Mouse (Mus musculus) MEL (cell line): ENCODE data around the gene Ndufaf2. TPM values are rescaled to one million over a fixed set of nuclear protein-coding genes. Genes with fewer than 3 reads are reported as not detected.

Experiments
- DNase-seq: peaks from one replicate; pipeline ENCODE4 v3.0.0; 2011; ENCODE audit warnings: low read depth, low spot score
- H3K27ac ChIP-seq: 2 replicates; pipeline ENCODE4 v1.5.1; 2012; ENCODE audit warnings: low read depth, mild to moderate bottlenecking, control low read depth, low read length, moderate library complexity; ENCODE audit not compliant: control insufficient read depth
- H3K27me3 ChIP-seq, 2 experiments: fragments of 150-350 bp in 1 of 2; sonication (generic) in 1 of 2; 2 replicates each; pipeline ENCODE4 v1.6.1; 2012; ENCODE audit warnings: low read length in 2 of 2, mild to moderate bottlenecking in 2 of 2, improper control_type of control experiment in 1 of 2, moderate library complexity in 1 of 2; ENCODE audit not compliant: insufficient read depth in 2 of 2, control insufficient read depth in 1 of 2
- H3K36me3 ChIP-seq, 2 experiments: 2 replicates each; pipeline ENCODE4 v1.6.1; 2012 to 2014; ENCODE audit warnings: low read length in 2 of 2, improper control_type of control experiment in 1 of 2, inconsistent platforms in 1 of 2, mild to moderate bottlenecking in 1 of 2; ENCODE audit not compliant: insufficient read depth in 2 of 2, control insufficient read depth in 1 of 2
- H3K4me1 ChIP-seq, 2 experiments: fragments of 150-350 bp in 1 of 2; sonication (generic) in 1 of 2; 2 replicates each; pipeline ENCODE4 v1.6.1; 2012; ENCODE audit warnings: low read length in 2 of 2, improper control_type of control experiment in 1 of 2, mild to moderate bottlenecking in 1 of 2; ENCODE audit not compliant: insufficient read depth in 2 of 2, control insufficient read depth in 1 of 2
- H3K4me3 ChIP-seq, 2 experiments: fragments of 150-350 bp in 1 of 2; sonication (generic) in 1 of 2; 2 replicates each; pipeline ENCODE4 v1.5.1; 2012; ENCODE audit warnings: low read depth in 2 of 2, low read length in 2 of 2, mild to moderate bottlenecking in 2 of 2, moderate library complexity in 2 of 2, control low read depth in 1 of 2, improper control_type of control experiment in 1 of 2; ENCODE audit not compliant: control insufficient read depth in 1 of 2, insufficient read depth in 1 of 2
- H3K79me2 ChIP-seq: 2 replicates; pipeline ENCODE4 v1.6.1; 2012; ENCODE audit warnings: mild to moderate bottlenecking, low read length, moderate library complexity; ENCODE audit not compliant: control insufficient read depth, poor library complexity, insufficient read depth
- H3K9ac ChIP-seq: 2 replicates; pipeline ENCODE4 v1.6.1; 2012; ENCODE audit warnings: low read depth, mild to moderate bottlenecking, control low read depth, low read length, moderate library complexity; ENCODE audit not compliant: control insufficient read depth, poor library complexity, severe bottlenecking
- H3K9me3 ChIP-seq: fragments of 150-350 bp; sonication (generic); replicated peaks from 2 replicates; pipeline ENCODE4 v1.6.1; 2012; ENCODE audit warnings: mild to moderate bottlenecking, low read length, improper control_type of control experiment, moderate library complexity; ENCODE audit not compliant: insufficient read depth
- CHD2 ChIP-seq: IDR thresholded peaks from 2 replicates; pipeline ENCODE4 v1.6.1; 2011; ENCODE audit warnings: low read length, improper control_type of control experiment
- CTCF ChIP-seq, 3 experiments: IDR thresholded peaks in 2 of 3; conservative IDR thresholded peaks in 1 of 3; 2 replicates each; pipeline ENCODE4 v1.5.1; 2011 to 2012; ENCODE audit warnings: low read length in 3 of 3, low read depth in 2 of 3, mild to moderate bottlenecking in 2 of 3, improper control_type of control experiment in 1 of 3, inconsistent platforms in 1 of 3, mixed read lengths in 1 of 3, moderate library complexity in 1 of 3; ENCODE audit not compliant: control insufficient read depth in 1 of 3, insufficient read depth in 1 of 3, poor library complexity in 1 of 3, severe bottlenecking in 1 of 3
- HCFC1 ChIP-seq: IDR thresholded peaks from 2 replicates; pipeline ENCODE4 v1.6.1; 2012; ENCODE audit warnings: low read depth, mild to moderate bottlenecking, inconsistent platforms, low read length, improper control_type of control experiment, moderate library complexity
- MAFK ChIP-seq: IDR thresholded peaks from 2 replicates; pipeline ENCODE4 v1.6.1; 2011; ENCODE audit warnings: low read depth, mild to moderate bottlenecking, low read length, improper control_type of control experiment, borderline replicate concordance
- MAZ ChIP-seq: IDR thresholded peaks from 2 replicates; pipeline ENCODE4 v1.6.1; 2012; ENCODE audit warnings: low read depth, mild to moderate bottlenecking, inconsistent platforms, low read length, improper control_type of control experiment
- MEF2A ChIP-seq: IDR thresholded peaks from 2 replicates; pipeline ENCODE4 v1.6.1; 2014; ENCODE audit warnings: low read depth, mild to moderate bottlenecking, inconsistent platforms, low read length, improper control_type of control experiment; ENCODE audit not compliant: poor library complexity, insufficient replicate concordance, severe bottlenecking; ENCODE audit errors: extremely low read depth
- MYB ChIP-seq: IDR thresholded peaks from 2 replicates; pipeline ENCODE4 v1.6.1; 2011; ENCODE audit warnings: mild to moderate bottlenecking, low read depth, low read length, improper control_type of control experiment
- NELFE ChIP-seq: IDR thresholded peaks from 2 replicates; pipeline ENCODE4 v1.6.1; 2011; ENCODE audit warnings: low read depth, low read length, improper control_type of control experiment
- POLR2A ChIP-seq, 2 experiments: IDR thresholded peaks; 2 replicates each; pipeline ENCODE4 v1.6.1; 2011 to 2012; ENCODE audit warnings: low read length in 2 of 2, mild to moderate bottlenecking in 2 of 2, control low read depth in 1 of 2, improper control_type of control experiment in 1 of 2, low read depth in 1 of 2, moderate library complexity in 1 of 2; ENCODE audit not compliant: control insufficient read depth in 1 of 2, insufficient read depth in 1 of 2, poor library complexity in 1 of 2
- POLR2AphosphoS2 ChIP-seq: IDR thresholded peaks from 2 replicates; pipeline ENCODE4 v1.6.1; 2011; ENCODE audit warnings: low read length, improper control_type of control experiment
- POLR2AphosphoS5 ChIP-seq: IDR thresholded peaks from 2 replicates; pipeline ENCODE4 v1.6.1; 2012; ENCODE audit warnings: low read depth, borderline replicate concordance, mild to moderate bottlenecking, inconsistent platforms, low read length, moderate library complexity, mixed read lengths
- SMC3 ChIP-seq: IDR thresholded peaks from 2 replicates; pipeline ENCODE4 v1.6.1; 2011; ENCODE audit warnings: low read depth, low read length, improper control_type of control experiment
- TAL1 ChIP-seq: IDR thresholded peaks from 2 replicates; pipeline ENCODE4 v1.6.1; 2012; ENCODE audit warnings: mild to moderate bottlenecking, inconsistent platforms, low read length, moderate library complexity, mixed read lengths
- TCF12 ChIP-seq: IDR thresholded peaks from 2 replicates; pipeline ENCODE4 v1.6.1; 2014; ENCODE audit warnings: low read depth, mild to moderate bottlenecking, inconsistent platforms, low read length, improper control_type of control experiment, moderate library complexity
- UBTF ChIP-seq: IDR thresholded peaks from 2 replicates; pipeline ENCODE4 v1.6.1; 2012; ENCODE audit warnings: low read depth, mild to moderate bottlenecking, inconsistent platforms, low read length, improper control_type of control experiment, moderate library complexity, borderline replicate concordance; ENCODE audit not compliant: insufficient read depth
- ZMIZ1 ChIP-seq: IDR thresholded peaks from 2 replicates; pipeline ENCODE4 v1.6.1; 2012; ENCODE audit warnings: low read depth, mild to moderate bottlenecking, inconsistent platforms, low read length, improper control_type of control experiment, moderate library complexity
- polyA plus RNA-seq, 2 experiments: library from polyadenylated mRNA; stranded (reverse) in 1 of 2; unstranded in 1 of 2; fragments of >175 nt in 1 of 2; fragments of >200 nt in 1 of 2; gene quantifications; 2 replicates each; pipeline versions ENCODE4 v1.2.1 to v1.2.4; 2012; ENCODE audit warnings: low replicate concordance in 2 of 2, low read depth in 1 of 2; ENCODE audit not compliant: insufficient read length in 2 of 2, insufficient read depth in 1 of 2, missing spikeins in 1 of 2
- total RNA-seq: library from RNA; depleted of rRNA; stranded (reverse); fragments of 300-350 nt; gene quantifications from 2 replicates; pipeline ENCODE4 v1.2.3, GENCODE M21; 2012

Ndufaf2 gene
- total and polyA plus RNA-seq, 3 experiments, result 50.9 to 76.0 TPM; not detected in 1

- H3K4me3 ChIP-seq, result no peak overlapping the region
- H3K9me3 ChIP-seq, result no peaks in the 10 kb centered on the region
- peak; percentile 80 for DNase-seq
- H3K79me2 ChIP-seq, result peaks cover 5% of the 10 kb centered on the region
- H3K36me3 ChIP-seq, result peaks cover 0 to 29% of the 10 kb centered on the region in 2 experiments; a peak in 3 of 4 replicates
- peaks cover 8 to 22% of the 10 kb centered on the region in 2 experiments for H3K4me1 ChIP-seq
- H3K9ac ChIP-seq, result no peak overlapping the region
- no peaks in the 10 kb centered on the region for H3K27me3 ChIP-seq
- peak; percentile 18; the same call in 1 of the 2 replicates for TF ChIP-seq HCFC1
- TF ChIP-seq SMC3, result peak; percentile 32
- TF ChIP-seq POLR2AphosphoS2, result peak; percentile 12; the same call in 1 of the 2 replicates
- TF ChIP-seq TCF12, result no peak
- TF ChIP-seq MAZ, result no peak
- no peak for TF ChIP-seq MEF2A
- TF ChIP-seq UBTF, result no peak
- TF ChIP-seq MAFK, result 0 out of 2 replicates have a peak, but pooled peaks have one; percentile 53
- peak; percentile 94 for TF ChIP-seq ZMIZ1
- 0 out of 2 replicates have a peak, but pooled peaks have one; percentile 9 for TF ChIP-seq CHD2
- TF ChIP-seq CTCF (IDR thresholded peaks at IDR 0.05 in 2 of 3, conservative IDR thresholded peaks at IDR 0.05 in 1 of 3; ENCODE audit: control insufficient read depth in 1 of 3, insufficient read depth in 1 of 3, low read depth in 2 of 3, low read length in 3 of 3, poor library complexity in 1 of 3, severe bottlenecking in 1 of 3), result peak in 2 of 3 experiments; percentile 4 to 36; a peak in 2 of 6 replicates
- peak overlapping the region; percentile 49; the same call in 1 of the 2 replicates for H3K27ac ChIP-seq
Measured at GRCm38 (mm10) chr13:108185530-108185929, 27.1 kb upstream of the Ndufaf2 start.

GRCm38 (mm10) chr13:108184743-108185255, 26.4 kb upstream of the Ndufaf2 start:
- Histone ChIP-seq H3K4me3 (no peak overlapping the region), H3K27me3 (no peaks in the 10 kb centered on the region), H3K27ac (peak overlapping the region; percentile 20; the same call in 1 of the 2 replicates), H3K4me1 (peaks cover 15 to 24% of the 10 kb centered on the region in 2 experiments)
- peak; percentile 54 for DNase-seq
- peak in 1 of 2 experiments; percentile 39; a peak in 1 of 4 replicates for TF ChIP-seq POLR2A (IDR thresholded peaks at IDR 0.05; ENCODE audit: control insufficient read depth in 1 of 2, insufficient read depth in 1 of 2, low read depth in 1 of 2, low read length in 2 of 2, poor library complexity in 1 of 2)
- peak; percentile 93; the same call in 1 of the 2 replicates for TF ChIP-seq POLR2AphosphoS5
- no peak for TF ChIP-seq TAL1
- peak; percentile 27; the same call in 1 of the 2 replicates for TF ChIP-seq NELFE
- no peak for TF ChIP-seq MYB
- TF ChIP-seq POLR2AphosphoS2, result peak; percentile 75; the same call in 1 of the 2 replicates
- TF ChIP-seq, all 39 proteins: peak for 4
- H3K79me2 ChIP-seq, result peaks cover 5% of the 10 kb centered on the region
- H3K36me3 ChIP-seq, result peaks cover 6 to 34% of the 10 kb centered on the region in 2 experiments
- no peak overlapping the region for H3K9ac ChIP-seq
- no peaks in the 10 kb centered on the region for H3K9me3 ChIP-seq
